Mouse (Mus musculus) E14TG2a.4 (cell line): ENCODE data around the gene Rnf180.

Experiments used
- H3K27me3 ChIP-seq: 2 replicates; pipeline ENCODE4 v1.6.1; 2014; ENCODE audit warnings: low read length, control low read depth; ENCODE audit not compliant: insufficient read depth
- H3K36me3 ChIP-seq: 2 replicates; pipeline ENCODE4 v1.6.1; 2014; ENCODE audit warnings: low read length, control low read depth; ENCODE audit not compliant: insufficient read depth
- H3K4me1 ChIP-seq: replicated peaks from 2 replicates; pipeline ENCODE4 v1.6.1; 2014; ENCODE audit warnings: low read depth, low read length, control low read depth
- H3K4me3 ChIP-seq: replicated peaks from 2 replicates; pipeline ENCODE4 v1.5.1; 2014; ENCODE audit warnings: mild to moderate bottlenecking, low read length
- H3K9me3 ChIP-seq: 2 replicates; pipeline ENCODE4 v1.6.1; 2014; ENCODE audit warnings: low read length, control low read depth
- CTCF ChIP-seq: conservative IDR thresholded peaks from 2 replicates; pipeline ENCODE4 v1.5.1; 2014; ENCODE audit warnings: low read length
- NANOG ChIP-seq: IDR thresholded peaks from 2 replicates; pipeline ENCODE4 v1.6.1; 2014; ENCODE audit warnings: borderline replicate concordance, low read length, mixed read lengths
- POU5F1 ChIP-seq: IDR thresholded peaks from 2 replicates; pipeline ENCODE4 v1.6.1; 2014; ENCODE audit warnings: low read length, borderline replicate concordance

Rnf180 gene

DNA sequence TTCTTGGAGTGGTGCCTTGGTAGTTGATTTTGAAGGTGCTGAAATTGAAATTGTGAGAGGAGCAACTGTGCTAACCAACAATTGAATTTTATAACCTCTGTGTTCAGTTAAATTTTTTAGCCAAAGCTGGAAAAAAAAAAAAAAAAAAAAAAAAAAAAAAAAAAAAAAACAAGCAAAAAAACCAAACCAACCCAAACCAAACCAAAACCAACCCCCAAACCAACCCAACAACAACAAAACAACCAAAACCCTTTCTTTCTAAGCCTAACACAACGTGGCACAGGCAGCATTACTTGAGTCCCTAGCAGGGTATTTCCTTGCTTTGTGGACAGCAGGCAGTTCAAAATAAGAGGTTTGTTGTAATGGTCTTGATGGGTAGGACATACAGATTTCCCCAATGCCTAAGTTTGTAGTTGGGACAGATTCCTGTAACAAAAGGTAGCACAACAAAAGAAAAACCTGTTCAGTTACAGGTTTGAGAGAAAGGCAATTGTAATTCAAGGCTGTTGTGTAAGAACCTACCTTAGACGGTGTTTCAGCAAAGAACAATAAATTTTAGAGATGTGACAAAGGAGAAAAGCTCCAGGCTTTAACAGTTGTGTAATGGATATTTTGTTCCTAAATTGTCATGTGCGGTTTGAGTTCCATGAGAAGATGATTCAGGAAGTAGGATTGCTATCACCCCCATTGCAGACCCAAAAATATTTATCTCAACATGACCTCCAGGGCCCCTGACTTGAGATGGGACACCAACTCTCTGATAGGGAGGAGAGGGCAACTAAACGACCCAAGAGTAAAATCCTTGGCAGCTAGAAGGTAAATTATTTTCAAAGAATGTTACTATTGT, 4.8 kb upstream of the Rnf180 start:
- TF ChIP-seq POU5F1 (no peak), NANOG (no peak), CTCF (no peak)
- Histone ChIP-seq H3K9me3 (no peaks in the 10 kb centered on the region), H3K36me3 (no peaks in the 10 kb centered on the region), H3K4me3 (no peak overlapping the region), H3K4me1 (peaks cover 4% of the 10 kb centered on the region; the same call in 1 of the 2 replicates), H3K27me3 (peaks cover 8% of the 10 kb centered on the region)

DNA sequence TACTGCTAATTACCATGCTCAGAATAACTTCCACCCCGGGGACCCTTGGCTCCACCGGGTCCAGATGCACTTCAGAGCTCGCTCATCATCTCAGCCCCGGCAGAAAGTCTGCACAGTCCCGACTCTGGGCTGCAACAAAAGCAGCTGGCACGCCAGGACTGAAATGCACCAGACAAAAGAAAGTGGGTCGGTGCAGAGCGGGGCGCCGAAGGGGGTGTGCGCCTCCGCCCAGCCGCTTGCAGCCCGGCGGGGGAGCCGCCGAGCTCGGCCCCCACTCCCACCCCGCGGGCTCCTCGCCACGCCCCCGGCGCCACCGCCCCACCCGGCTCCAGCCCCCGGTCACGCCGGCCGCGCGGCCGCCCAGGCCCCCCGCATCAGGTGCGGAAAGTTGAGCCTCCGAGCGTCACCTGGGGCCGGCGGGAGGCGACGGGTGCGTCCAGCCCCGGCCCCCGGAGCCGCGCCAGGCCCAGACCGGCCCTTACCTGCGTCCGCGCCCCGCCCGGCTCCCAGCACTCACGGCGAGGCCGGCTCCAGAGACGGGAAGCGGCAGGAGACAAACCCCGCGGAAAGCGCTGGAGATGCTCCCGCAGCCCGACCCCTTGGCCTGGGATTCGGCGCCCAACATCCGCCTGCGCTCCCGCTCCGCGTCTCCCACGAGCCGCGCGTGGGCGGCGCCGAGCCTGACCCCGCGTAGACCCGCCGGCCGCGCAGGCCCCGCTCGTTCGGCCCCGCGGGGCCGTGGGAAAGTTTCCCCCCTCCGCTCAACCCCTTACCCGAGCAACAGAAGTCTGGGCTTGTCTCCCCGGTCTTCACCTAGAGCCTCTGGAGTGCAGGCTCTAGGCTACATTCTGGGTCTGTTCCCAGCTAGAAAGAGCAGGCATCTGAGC, 591 bp downstream of the Rnf180 start:
- Histone ChIP-seq H3K4me1 (peaks cover 11% of the 10 kb centered on the region), H3K36me3 (no peaks in the 10 kb centered on the region), H3K27me3 (peaks cover 25% of the 10 kb centered on the region), H3K4me3 (peak overlapping the region; percentile 83), H3K9me3 (peaks cover 3% of the 10 kb centered on the region; the same call in 1 of the 2 replicates)
- no peak for TF ChIP-seq NANOG
- no peak for TF ChIP-seq CTCF
- no peak for TF ChIP-seq POU5F1

DNA sequence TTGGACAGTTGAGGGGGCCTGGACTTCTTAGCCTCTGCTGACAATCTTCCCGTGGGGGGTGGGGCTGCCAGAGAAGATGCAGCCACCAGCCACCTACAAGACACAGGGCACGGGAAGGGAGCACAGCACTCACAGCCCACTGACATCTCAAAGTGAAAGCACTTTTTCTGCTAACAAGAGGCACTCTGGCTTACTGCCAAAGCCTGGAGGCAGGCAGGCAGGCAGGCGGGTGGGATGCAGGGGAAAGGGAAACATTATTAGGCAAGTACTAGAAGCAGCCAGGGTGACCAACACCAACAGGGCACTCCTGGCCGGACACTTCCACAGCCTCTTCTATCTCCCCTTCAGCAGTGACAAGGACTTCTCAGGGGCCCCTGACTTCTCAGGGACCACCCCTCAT, 2.8 kb downstream of the Rnf180 start:
- Histone ChIP-seq H3K9me3 (peaks cover 3% of the 10 kb centered on the region; the same call in 1 of the 2 replicates), H3K27me3 (peaks cover 25% of the 10 kb centered on the region), H3K4me3 (no peak overlapping the region), H3K4me1 (peaks cover 11% of the 10 kb centered on the region), H3K36me3 (no peaks in the 10 kb centered on the region)
- TF ChIP-seq CTCF (no peak), POU5F1 (no peak), NANOG (no peak)

DNA sequence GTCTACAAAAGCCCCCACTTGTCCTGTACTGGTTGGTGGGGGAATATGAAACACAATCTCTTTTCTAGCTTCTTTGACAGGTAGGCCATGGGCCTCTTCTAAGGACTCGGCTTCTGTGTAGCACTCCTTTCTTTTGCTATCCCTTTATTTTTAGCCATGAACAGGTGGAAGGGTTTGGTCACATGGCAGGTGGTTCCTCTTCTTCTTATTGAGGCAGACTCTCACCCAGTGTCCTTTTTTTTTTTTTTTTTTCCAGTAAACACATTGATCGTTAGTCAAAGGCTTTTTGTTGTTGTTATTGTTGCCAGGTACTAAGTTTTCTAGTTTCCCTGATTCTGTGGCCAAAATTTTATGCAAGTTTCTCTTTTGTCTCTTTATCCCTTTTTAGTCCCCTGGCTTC, 4.0 kb downstream of the Rnf180 start:
- Histone ChIP-seq H3K9me3 (peaks cover 3% of the 10 kb centered on the region; the same call in 1 of the 2 replicates), H3K4me1 (peaks cover 11% of the 10 kb centered on the region), H3K27me3 (peaks cover 23% of the 10 kb centered on the region), H3K4me3 (no peak overlapping the region), H3K36me3 (no peaks in the 10 kb centered on the region)
- TF ChIP-seq CTCF (no peak), NANOG (no peak), POU5F1 (no peak)

DNA sequence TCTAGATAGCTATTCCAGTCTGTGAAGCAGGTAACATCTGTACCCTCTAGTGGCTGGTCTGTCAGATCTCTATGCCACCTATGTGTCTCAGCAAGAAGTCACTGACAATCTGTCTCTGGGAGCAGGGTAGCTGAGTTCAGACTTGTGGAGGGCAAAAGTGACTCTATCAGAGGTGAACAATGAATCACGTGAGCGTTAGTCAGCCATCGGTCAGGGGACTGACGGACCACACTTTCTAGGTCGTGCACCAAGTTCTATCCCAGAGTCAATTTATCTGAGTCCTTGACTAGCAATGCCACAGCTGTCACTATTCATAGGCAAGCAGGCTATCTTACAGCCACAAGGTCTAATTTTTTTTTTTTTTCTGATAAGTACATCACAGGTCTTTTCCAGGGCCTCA, 4.6 kb downstream of the Rnf180 start:
- Histone ChIP-seq H3K9me3 (peaks cover 3% of the 10 kb centered on the region; the same call in 1 of the 2 replicates), H3K4me1 (peaks cover 11% of the 10 kb centered on the region), H3K4me3 (no peak overlapping the region), H3K36me3 (no peaks in the 10 kb centered on the region), H3K27me3 (peaks cover 20% of the 10 kb centered on the region)
- TF ChIP-seq CTCF, result no peak

DNA sequence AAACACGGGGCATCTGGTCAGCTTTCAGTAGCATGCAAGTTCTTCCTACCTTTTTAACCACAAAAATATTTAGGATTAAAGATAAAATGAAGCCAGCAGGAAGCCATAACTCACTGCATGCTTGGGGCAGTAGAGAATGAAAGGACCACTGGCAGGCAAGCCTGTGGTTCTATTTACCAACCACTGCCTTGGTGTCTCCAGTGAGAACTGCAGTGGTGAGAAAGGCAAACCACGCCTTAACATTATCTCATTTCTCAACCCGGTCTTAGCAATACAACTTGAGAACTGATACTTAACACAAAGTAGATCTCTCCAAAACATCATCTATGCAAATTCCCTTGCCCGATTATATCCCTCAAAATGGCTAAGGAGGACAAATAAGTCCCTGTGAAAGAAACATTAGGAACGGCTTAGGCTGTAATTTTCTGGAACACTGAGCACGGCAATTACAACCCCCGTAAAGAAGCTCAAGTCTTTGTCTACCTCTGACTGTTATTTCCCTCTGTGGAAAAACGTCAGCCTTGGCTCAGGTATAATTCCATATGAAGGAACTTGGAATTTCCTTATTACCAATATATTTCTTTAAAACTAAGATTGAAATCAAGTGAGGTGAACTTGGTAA, 15.1 kb downstream of the Rnf180 start:
- no peaks in the 10 kb centered on the region for H3K4me1 ChIP-seq
- TF ChIP-seq CTCF, result no peak
- TF ChIP-seq POU5F1, result no peak
- TF ChIP-seq NANOG, result no peak
- H3K4me3 ChIP-seq, result no peak overlapping the region
- peaks cover 21% of the 10 kb centered on the region for H3K9me3 ChIP-seq
- no peaks in the 10 kb centered on the region for H3K27me3 ChIP-seq
- no peaks in the 10 kb centered on the region for H3K36me3 ChIP-seq

DNA sequence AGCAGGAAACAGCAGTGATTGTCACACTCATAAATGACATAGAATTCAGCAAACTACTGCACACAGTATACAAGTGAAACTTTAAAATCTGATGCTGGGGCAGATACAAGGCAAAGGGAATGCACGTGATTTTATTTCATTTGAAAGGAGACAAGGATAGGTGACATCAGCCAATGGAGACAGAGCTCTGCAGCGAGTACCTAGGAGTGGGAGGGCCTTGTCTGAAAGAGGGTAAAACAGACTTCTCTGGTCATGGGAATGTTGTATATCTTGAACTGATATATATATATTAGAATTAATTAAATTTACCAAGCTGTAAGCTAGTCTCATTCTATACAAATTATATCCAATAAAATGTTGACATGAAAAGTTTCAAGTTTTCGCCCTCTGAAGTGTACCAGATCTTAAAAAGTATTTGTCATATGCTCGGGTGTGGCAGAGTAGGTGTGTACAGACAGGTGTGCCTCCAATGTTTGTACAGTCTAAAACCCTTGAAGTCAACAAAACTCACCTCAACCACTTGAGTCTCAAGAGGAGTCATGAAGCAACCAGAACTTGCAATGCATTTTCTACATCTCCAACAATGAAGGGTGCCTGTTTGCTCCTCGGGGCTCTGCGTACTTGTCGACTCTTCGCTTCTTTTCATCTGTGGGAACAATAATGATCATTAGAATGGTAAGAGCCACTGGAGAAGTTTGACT, 24.1 kb downstream of the Rnf180 start:
- H3K4me3 ChIP-seq, result no peak overlapping the region
- peaks cover 32% of the 10 kb centered on the region for H3K9me3 ChIP-seq
- H3K4me1 ChIP-seq, result no peaks in the 10 kb centered on the region
- no peak for TF ChIP-seq NANOG
- H3K36me3 ChIP-seq, result no peaks in the 10 kb centered on the region
- H3K27me3 ChIP-seq, result no peaks in the 10 kb centered on the region

DNA sequence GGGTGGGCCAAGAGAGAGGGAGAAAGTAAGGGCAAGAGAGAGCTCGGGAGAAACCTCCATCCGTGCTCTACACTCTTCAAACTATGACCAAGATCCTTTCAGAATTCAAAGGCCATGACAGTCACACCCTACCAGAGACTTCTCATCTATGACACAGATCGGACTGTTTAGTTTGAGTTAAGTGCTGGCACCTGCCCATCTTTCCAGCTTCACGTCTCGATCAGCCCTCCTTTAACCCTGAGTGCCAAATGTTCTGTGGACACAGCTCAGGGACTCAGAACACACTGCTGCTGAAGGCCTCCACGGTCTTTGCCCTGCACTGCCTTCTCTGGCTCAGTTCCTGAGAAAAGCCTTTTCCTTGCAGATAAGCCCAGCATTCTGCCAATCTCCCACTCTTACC, 27.2 kb downstream of the Rnf180 start:
- no peak for TF ChIP-seq POU5F1
- H3K4me3 ChIP-seq, result no peak overlapping the region
- H3K36me3 ChIP-seq, result no peaks in the 10 kb centered on the region

More for the DNA sequence above, 27.2 kb downstream of the Rnf180 start:
- Histone ChIP-seq H3K27me3 (no peaks in the 10 kb centered on the region), H3K9me3 (peaks cover 24% of the 10 kb centered on the region), H3K4me1 (no peaks in the 10 kb centered on the region)
